17 mouse cellular contexts compared by ENCODE assay signal in the genomic region with DNA sequence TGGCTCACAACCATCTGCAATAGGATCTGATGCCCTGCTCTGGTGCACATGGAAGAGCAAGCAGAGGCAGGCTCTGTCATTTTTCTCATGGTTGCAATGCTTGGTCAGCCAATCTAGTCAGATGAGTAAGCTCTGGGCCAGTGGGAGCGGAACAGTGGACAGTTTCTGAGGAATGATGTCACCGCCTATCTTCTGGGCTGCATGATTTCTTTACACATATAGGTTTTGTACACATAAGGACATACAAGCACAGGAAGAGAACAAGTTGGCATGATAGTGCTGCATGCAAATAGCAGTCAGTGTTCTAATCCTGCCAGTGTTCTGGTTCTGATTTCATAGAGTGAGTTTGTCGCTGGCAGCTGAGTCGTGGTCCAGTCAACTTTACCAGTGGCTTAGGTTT.
DNase-seq lines count a peak whose midpoint lies in the region; ATAC-seq and TF ChIP-seq lines count a peak whose summit lies in the region.
"Had no signal": no experiment of that assay in that cellular context is flagged by ENCODE, and none has a peak within 500 bp of the region (broad histone marks: within the 10 kb centered on the region; RNA-seq: fewer than 3 reads in every experiment).

No protein-coding gene starts in this region.

- 83% methylated on average over 4 of the region's 4 CpGs for WGBS in cerebellum, adult 2 months
- 72% methylated on average over 4 of the region's 4 CpGs for WGBS in kidney, embryonic 16.5 days
- WGBS in liver, postnatal 0 days (ENCODE audit: insufficient replicate concordance) = 77% methylated on average over 4 of the region's 4 CpGs
- 97% methylated on average over 4 of the region's 4 CpGs for WGBS in hindbrain, embryonic 16.5 days

- no peak overlapping the region for H3K9ac ChIP-seq in kidney, embryonic 16.5 days (replicated peaks; ENCODE audit: low read length)
- no peak overlapping the region for H3K9ac ChIP-seq in liver, postnatal 0 days (replicated peaks)
- no peak overlapping the region for H3K9ac ChIP-seq in hindbrain, embryonic 16.5 days (ENCODE audit: low read depth, low read length)
- H3K9ac ChIP-seq: limb, embryonic 13.5 days; midbrain, embryonic 12.5 days had no signal

- no peak for TF ChIP-seq EP300 in liver, postnatal 0 days (IDR thresholded peaks at IDR 0.05; ENCODE audit: low read depth)

- DNase-seq in cerebellum, adult 2 months = no peak
- no peak for DNase-seq in cerebellum, adult 11-12 months
- DNase-seq in kidney, postnatal 36 days = no peak
- DNase-seq in Muller cell, postnatal 12 days (ENCODE audit: inconsistent ontology term) = peak; percentile 34
- no peak for DNase-seq in liver, postnatal 0 days
- no peak for DNase-seq in layer of hippocampus, postnatal 14 days (ENCODE audit: low spot score in 2 of 2)
- DNase-seq: right cerebral cortex, postnatal 25 days; thymus, postnatal 36 days had no signal

- no peak for TF ChIP-seq CTCF in cerebellum, adult 2 months (IDR thresholded peaks at IDR 0.05; ENCODE audit: borderline replicate concordance, insufficient read depth, low read depth, low read length)
- no peak for TF ChIP-seq CTCF in liver, postnatal 0 days (IDR thresholded peaks at IDR 0.05; ENCODE audit: low read depth)

- H3K4me3 ChIP-seq in cerebellum, adult 2 months (replicated peaks; ENCODE audit: insufficient read depth, low read depth, low read length) = no peak overlapping the region
- no peak overlapping the region for H3K4me3 ChIP-seq in kidney, embryonic 16.5 days (ENCODE audit: low read length)
- H3K4me3 ChIP-seq in liver, postnatal 0 days (ENCODE audit: low read depth, low read length) = no peak overlapping the region
- no peak overlapping the region for H3K4me3 ChIP-seq in hindbrain, embryonic 16.5 days (ENCODE audit: low read length)
- H3K4me3 ChIP-seq: embryonic facial prominence, embryonic 10.5 days; erythroblast, embryonic 14.5 days; limb, embryonic 13.5 days; midbrain, embryonic 12.5 days had no signal

- no peaks in the 10 kb centered on the region for H3K36me3 ChIP-seq in kidney, embryonic 16.5 days (ENCODE audit: insufficient read depth, low read length)
- no peaks in the 10 kb centered on the region for H3K36me3 ChIP-seq in liver, postnatal 0 days (replicated peaks; ENCODE audit: insufficient read depth, low read length)
- no peaks in the 10 kb centered on the region for H3K36me3 ChIP-seq in hindbrain, embryonic 16.5 days (ENCODE audit: control insufficient read depth, insufficient read depth, low read length)
- H3K36me3 ChIP-seq: limb, embryonic 13.5 days had no signal

- H3K9me3 ChIP-seq in kidney, embryonic 16.5 days (ENCODE audit: low read length) = no peaks in the 10 kb centered on the region
- H3K9me3 ChIP-seq in liver, postnatal 0 days (ENCODE audit: low read length) = no peaks in the 10 kb centered on the region
- H3K9me3 ChIP-seq in hindbrain, embryonic 16.5 days (ENCODE audit: control insufficient read depth, low read length) = no peaks in the 10 kb centered on the region
- H3K9me3 ChIP-seq: embryonic facial prominence, embryonic 10.5 days; limb, embryonic 13.5 days; midbrain, embryonic 12.5 days had no signal

- H3K27ac ChIP-seq in cerebellum, adult 2 months (ENCODE audit: insufficient read depth, low read length) = peak overlapping the region; percentile 11; the same call in 1 of the 2 replicates
- peak overlapping the region; percentile 9; the same call in 1 of the 2 replicates for H3K27ac ChIP-seq in kidney, embryonic 16.5 days (ENCODE audit: low read length)
- H3K27ac ChIP-seq in liver, postnatal 0 days (ENCODE audit: low read depth) = peak overlapping the region; percentile 68
- no peak overlapping the region for H3K27ac ChIP-seq in hindbrain, embryonic 16.5 days (ENCODE audit: low read depth, low read length)
- H3K27ac ChIP-seq: embryonic facial prominence, embryonic 10.5 days; hindbrain, postnatal 0 days; limb, embryonic 13.5 days; midbrain, embryonic 12.5 days had no signal

- peak; percentile 55; the same call in 1 of the 2 replicates for ATAC-seq in kidney, embryonic 16.5 days (ENCODE audit: low FRiP score, low TSS enrichment)
- ATAC-seq in liver, postnatal 0 days = no peak
- no peak for ATAC-seq in hindbrain, embryonic 16.5 days
- ATAC-seq: forebrain, embryonic 16.5 days; hindbrain, postnatal 0 days had no signal

- peaks cover 30% of the 10 kb centered on the region for H3K4me1 ChIP-seq in cerebellum, adult 2 months (ENCODE audit: control insufficient read depth, insufficient read depth, low read length)
- peaks cover 5% of the 10 kb centered on the region for H3K4me1 ChIP-seq in kidney, embryonic 16.5 days (ENCODE audit: insufficient read depth, low read length)
- peaks cover 17% of the 10 kb centered on the region for H3K4me1 ChIP-seq in liver, postnatal 0 days (ENCODE audit: insufficient read depth)
- H3K4me1 ChIP-seq in hindbrain, embryonic 16.5 days (ENCODE audit: control insufficient read depth, insufficient read depth, low read depth, low read length) = no peaks in the 10 kb centered on the region
- H3K4me1 ChIP-seq: midbrain, embryonic 12.5 days had no signal

- H3K27me3 ChIP-seq in cerebellum, adult 2 months (ENCODE audit: control insufficient read depth, insufficient read depth, low read length) = no peaks in the 10 kb centered on the region
- H3K27me3 ChIP-seq in kidney, embryonic 16.5 days (ENCODE audit: insufficient read depth, low read length) = no peaks in the 10 kb centered on the region
- no peaks in the 10 kb centered on the region for H3K27me3 ChIP-seq in liver, postnatal 0 days (ENCODE audit: insufficient read depth, low read length)
- H3K27me3 ChIP-seq in hindbrain, embryonic 16.5 days (replicated peaks; ENCODE audit: control insufficient read depth, insufficient read depth, low read length) = no peaks in the 10 kb centered on the region
- H3K27me3 ChIP-seq: limb, embryonic 13.5 days; midbrain, embryonic 12.5 days had no signal

- H3K4me2 ChIP-seq in kidney, embryonic 16.5 days (replicated peaks; ENCODE audit: low read depth, low read length) = no peak overlapping the region
- H3K4me2 ChIP-seq in liver, postnatal 0 days (ENCODE audit: low read depth, low read length) = no peak overlapping the region
- no peak overlapping the region for H3K4me2 ChIP-seq in hindbrain, embryonic 16.5 days (ENCODE audit: low read length)
- H3K4me2 ChIP-seq: heart, embryonic 11.5 days; limb, embryonic 13.5 days; midbrain, embryonic 12.5 days had no signal

- no peak for TF ChIP-seq POLR2A in cerebellum, adult 2 months (IDR thresholded peaks at IDR 0.05; ENCODE audit: borderline replicate concordance, insufficient read depth, low read length)
